Mouse (Mus musculus): Measurements from ENCODE around the gene Mark2. TPM values are rescaled to one million over a fixed set of nuclear protein-coding genes. Genes with fewer than 3 reads are reported as not detected.

Gene Mark2
- polyA plus RNA-seq, 1 experiment from 2014 or later = 38.2 TPM

Other genes starting within 250 kb of the Mark2 start
- 7.7 and 8.1 TPM in 2 replicates for gene Flrt1, start 236.1 kb downstream of the Mark2 start, polyA plus RNA-seq (2015; fragmentation: Nextera tagmentation; extraction: Ambion mirVana)
- gene Otub1, start 135.5 kb downstream of the Mark2 start, polyA plus RNA-seq (2015; fragmentation: Nextera tagmentation; extraction: Ambion mirVana) = 226 and 229 TPM in 2 replicates
- gene Cox8a, start 124.2 kb downstream of the Mark2 start, polyA plus RNA-seq (2015; fragmentation: Nextera tagmentation; extraction: Ambion mirVana) = 734 and 747 TPM in 2 replicates
- gene Naa40, start 100.7 kb downstream of the Mark2 start, polyA plus RNA-seq (2015; fragmentation: Nextera tagmentation; extraction: Ambion mirVana) = 58.0 and 60.1 TPM in 2 replicates
- 24.9 and 25.0 TPM in 2 replicates for gene Rcor2, start 74.5 kb downstream of the Mark2 start, polyA plus RNA-seq (2015; fragmentation: Nextera tagmentation; extraction: Ambion mirVana)
- 35.3 and 43.2 TPM in 2 replicates for gene Spindoc, start 41.1 kb upstream of the Mark2 start, polyA plus RNA-seq (2015; fragmentation: Nextera tagmentation; extraction: Ambion mirVana)
- gene 2700081O15Rik, start 75.8 kb upstream of the Mark2 start, polyA plus RNA-seq (2015; fragmentation: Nextera tagmentation; extraction: Ambion mirVana) = 10.0 and 10.5 TPM in 2 replicates
- gene Rtn3, start 141.4 kb upstream of the Mark2 start, polyA plus RNA-seq (2015; fragmentation: Nextera tagmentation; extraction: Ambion mirVana) = 102 and 106 TPM in 2 replicates
- gene Atl3, start 152.2 kb upstream of the Mark2 start, polyA plus RNA-seq (2015; fragmentation: Nextera tagmentation; extraction: Ambion mirVana) = 13.7 and 15.6 TPM in 2 replicates
- gene Pla2g16, start 215.6 kb upstream of the Mark2 start, polyA plus RNA-seq (2015; fragmentation: Nextera tagmentation; extraction: Ambion mirVana) = 8.5 and 8.8 TPM in 2 replicates

All from limb, embryonic 13.5 days (tissue).